Mouse (Mus musculus) layer of hippocampus, adult 2 months (tissue): ENCODE measurements at regions not wholly inside any gene's neighbourhood (a gene's known extent, or its start where the extent isn't known, plus 50 kb on each side); places are given as distances from the start of the nearest gene placed in this dataset.

Experiments used
- DNase-seq, 2 experiments: peaks; one replicate each; pipeline ENCODE4 v3.0.0; 2022; ENCODE audit warnings: low spot score in 2 of 2
- H3K27ac ChIP-seq: fragments of 200-600 bp; 2 replicates; pipeline ENCODE4 v1.8.1; 2022
- H3K4me3 ChIP-seq: fragments of 200-600 bp; 2 replicates; pipeline ENCODE4 v1.8.1; 2022; ENCODE audit warnings: mild to moderate bottlenecking
- CTCF ChIP-seq: fragments of 200-600 bp; conservative IDR thresholded peaks from 2 replicates; pipeline ENCODE4 v1.8.1; 2022; ENCODE audit warnings: antibody characterized with exemption, mild to moderate bottlenecking, moderate library complexity

GRCm38 (mm10) chr1:18849038-18849437, 253.8 kb upstream of the Tfap2d start:
- no peak for TF ChIP-seq CTCF
- DNase-seq, result no peak
- Histone ChIP-seq H3K27ac (no peak overlapping the region), H3K4me3 (no peak overlapping the region)

GRCm38 (mm10) chr1:18857457-18857856, 245.4 kb upstream of the Tfap2d start:
- H3K4me3 ChIP-seq, result no peak overlapping the region
- TF ChIP-seq CTCF, result no peak
- no peak for DNase-seq
- no peak overlapping the region for H3K27ac ChIP-seq

- no peak for TF ChIP-seq CTCF
- DNase-seq, result no peak
- H3K27ac ChIP-seq, result no peak overlapping the region
- no peak overlapping the region for H3K4me3 ChIP-seq
Measured at GRCm38 (mm10) chr1:18903266-18903665, 199.6 kb upstream of the Tfap2d start.

- no peak for TF ChIP-seq CTCF
- H3K27ac ChIP-seq, result no peak overlapping the region
- DNase-seq, result no peak
Measured at GRCm38 (mm10) chr1:18903696-18904095, 199.1 kb upstream of the Tfap2d start.

GRCm38 (mm10) chr1:18911578-18911977, 191.2 kb upstream of the Tfap2d start:
- H3K27ac ChIP-seq, result no peak overlapping the region
- no peak for TF ChIP-seq CTCF

More at GRCm38 (mm10) chr1:18903696-18904095, 199.1 kb upstream of the Tfap2d start:
- no peak overlapping the region for H3K4me3 ChIP-seq

GRCm38 (mm10) chr1:18956276-18956675, 146.5 kb upstream of the Tfap2d start:
- no peak for TF ChIP-seq CTCF
- no peak overlapping the region for H3K4me3 ChIP-seq
- no peak overlapping the region for H3K27ac ChIP-seq
- no peak for DNase-seq

More at GRCm38 (mm10) chr1:18911578-18911977, 191.2 kb upstream of the Tfap2d start:
- DNase-seq, result no peak
- no peak overlapping the region for H3K4me3 ChIP-seq

GRCm38 (mm10) chr1:18956975-18957374, 145.8 kb upstream of the Tfap2d start:
- no peak overlapping the region for H3K4me3 ChIP-seq
- DNase-seq, result no peak
- TF ChIP-seq CTCF, result no peak
- no peak overlapping the region for H3K27ac ChIP-seq

- TF ChIP-seq CTCF, result no peak
- Histone ChIP-seq H3K4me3 (no peak overlapping the region), H3K27ac (no peak overlapping the region)
- no peak for DNase-seq
Measured at GRCm38 (mm10) chr1:18961464-18961863, 141.4 kb upstream of the Tfap2d start.

- no peak for TF ChIP-seq CTCF
- H3K4me3 ChIP-seq, result no peak overlapping the region
- DNase-seq, result no peak
- H3K27ac ChIP-seq, result no peak overlapping the region
Measured at GRCm38 (mm10) chr1:18961889-18962288, 140.9 kb upstream of the Tfap2d start.

- no peak for DNase-seq
- TF ChIP-seq CTCF, result no peak
- H3K27ac ChIP-seq, result no peak overlapping the region
- no peak overlapping the region for H3K4me3 ChIP-seq
Measured at GRCm38 (mm10) chr1:18968935-18969334, 133.9 kb upstream of the Tfap2d start.

GRCm38 (mm10) chr1:18970173-18970572, 132.6 kb upstream of the Tfap2d start:
- no peak for DNase-seq
- no peak for TF ChIP-seq CTCF
- Histone ChIP-seq H3K4me3 (no peak overlapping the region), H3K27ac (no peak overlapping the region)

- no peak for DNase-seq
- no peak for TF ChIP-seq CTCF
- no peak overlapping the region for H3K4me3 ChIP-seq
- H3K27ac ChIP-seq, result no peak overlapping the region
Measured at GRCm38 (mm10) chr1:18973826-18974620, 128.8 kb upstream of the Tfap2d start.

GRCm38 (mm10) chr1:18974860-18975439, 127.9 kb upstream of the Tfap2d start:
- H3K4me3 ChIP-seq, result no peak overlapping the region
- TF ChIP-seq CTCF, result no peak
- no peak for DNase-seq
- H3K27ac ChIP-seq, result peak overlapping the region; percentile 69

- Histone ChIP-seq H3K27ac (peak overlapping the region; percentile 69), H3K4me3 (no peak overlapping the region)
- peak; percentile 13 to 18 for DNase-seq
- no peak for TF ChIP-seq CTCF
Measured at GRCm38 (mm10) chr1:18975500-18975899, 127.3 kb upstream of the Tfap2d start.
